Mouse (Mus musculus): ENCODE results near the gene Krtcap2. TPM values are rescaled to one million over a fixed set of nuclear protein-coding genes. Genes with fewer than 3 reads are reported as not detected.
A peak's percentile ranks its signal among the peaks of the same experiment; 100 is the strongest.

Gene Krtcap2
- polyA plus RNA-seq, 2 experiments, result 26.3 to 138 TPM

- DNase-seq (ENCODE audit: low read depth in 3 of 3, low spot score in 3 of 3) (peak in 1 of 3 experiments; percentile 58), ATAC-seq (ENCODE audit: insufficient read depth) (peak; percentile 27; the same call in 1 of the 2 replicates)
- Histone ChIP-seq H3K4me2 (ENCODE audit: low read depth) (peak overlapping the region; percentile 62), H3K9me3 (ENCODE audit: control insufficient read depth, low read length) (no peaks in the 10 kb centered on the region), H3K27ac (no peak overlapping the region), H3K27me3 (ENCODE audit: control insufficient read depth, insufficient read depth, low read length) (peaks cover 38% of the 10 kb centered on the region), H3K4me1 (replicated peaks; ENCODE audit: control insufficient read depth in 2 of 2, insufficient read depth in 2 of 2, low read length in 1 of 2) (peaks cover 0 to 5% of the 10 kb centered on the region in 2 experiments; a peak in 1 of 4 replicates), H3K4me3 (ENCODE audit: insufficient read depth in 1 of 2, low read depth in 2 of 2, low read length in 2 of 2) (peak overlapping the region in 1 of 2 experiments; percentile 43; a peak in 3 of 4 replicates), H3K9ac (replicated peaks) (no peak overlapping the region), H3K36me3 (replicated peaks; ENCODE audit: control insufficient read depth, insufficient read depth, low read depth) (no peaks in the 10 kb centered on the region)
- no peak for TF ChIP-seq CTCF (IDR thresholded peaks at IDR 0.05; ENCODE audit: low read depth)
- TF ChIP-seq EP300 (IDR thresholded peaks at IDR 0.05; ENCODE audit: low read depth), result no peak
- WGBS (ENCODE audit: insufficient replicate concordance), result 5% methylated on average over 41 of the region's 41 CpGs
Observed at GRCm38 (mm10) chr3:89227307-89228179, 18.2 kb upstream of the Krtcap2 start.

GRCm38 (mm10) chr3:89228180-89228549, 17.6 kb upstream of the Krtcap2 start:
- Histone ChIP-seq H3K27me3 (ENCODE audit: control insufficient read depth, insufficient read depth, low read length) (peaks cover 38% of the 10 kb centered on the region), H3K9ac (replicated peaks) (peak overlapping the region; percentile 4; the same call in 1 of the 2 replicates), H3K27ac (no peak overlapping the region), H3K36me3 (replicated peaks; ENCODE audit: control insufficient read depth, insufficient read depth, low read depth) (no peaks in the 10 kb centered on the region), H3K4me3 (ENCODE audit: insufficient read depth in 1 of 2, low read depth in 2 of 2, low read length in 2 of 2) (peak overlapping the region; percentile 43 to 66), H3K4me1 (replicated peaks; ENCODE audit: control insufficient read depth in 2 of 2, insufficient read depth in 2 of 2, low read length in 1 of 2) (peaks cover 0 to 5% of the 10 kb centered on the region in 2 experiments; a peak in 1 of 4 replicates), H3K4me2 (ENCODE audit: low read depth) (peak overlapping the region; percentile 62), H3K9me3 (ENCODE audit: control insufficient read depth, low read length) (no peaks in the 10 kb centered on the region)
- TF ChIP-seq CTCF (IDR thresholded peaks at IDR 0.05; ENCODE audit: low read depth), result peak; percentile 98
- TF ChIP-seq EP300 (IDR thresholded peaks at IDR 0.05; ENCODE audit: low read depth), result no peak
- WGBS (ENCODE audit: insufficient replicate concordance), result under 1% methylated on average over 20 of the region's 20 CpGs
- DNase-seq (ENCODE audit: low read depth in 3 of 3, low spot score in 3 of 3), result peak; percentile 43 to 58 (median 53)
- ATAC-seq (ENCODE audit: insufficient read depth), result peak; percentile 55; the same call in 1 of the 2 replicates

GRCm38 (mm10) chr3:89228836-89229235, 16.9 kb upstream of the Krtcap2 start, which contains the start of gene Muc1:
Gene Muc1, plus strand, starts transcription at chr3:89229057.
- Histone ChIP-seq H3K36me3 (replicated peaks; ENCODE audit: control insufficient read depth, insufficient read depth, low read depth) (no peaks in the 10 kb centered on the region), H3K9ac (replicated peaks) (peak within 1 kb of the TSS; percentile 4; the same call in 1 of the 2 replicates), H3K27me3 (ENCODE audit: control insufficient read depth, insufficient read depth, low read length) (peaks cover 38% of the 10 kb centered on the region), H3K4me1 (replicated peaks; ENCODE audit: control insufficient read depth in 2 of 2, insufficient read depth in 2 of 2, low read length in 1 of 2) (peaks cover 0 to 5% of the 10 kb centered on the region in 2 experiments; a peak in 1 of 4 replicates), H3K27ac (no peak within 1 kb of the TSS), H3K9me3 (ENCODE audit: control insufficient read depth, low read length) (no peaks in the 10 kb centered on the region), H3K4me3 (ENCODE audit: insufficient read depth in 1 of 2, low read depth in 2 of 2, low read length in 2 of 2) (peak within 1 kb of the TSS; percentile 43 to 66), H3K4me2 (ENCODE audit: low read depth) (peak within 1 kb of the TSS; percentile 62)
- 40% methylated on average over 10 of the region's 10 CpGs for WGBS (ENCODE audit: insufficient replicate concordance)
- DNase-seq (ENCODE audit: low read depth in 3 of 3, low spot score in 3 of 3) (no peak), ATAC-seq (ENCODE audit: insufficient read depth) (no peak)
- TF ChIP-seq EP300 (IDR thresholded peaks at IDR 0.05; ENCODE audit: low read depth) (no peak), CTCF (IDR thresholded peaks at IDR 0.05; ENCODE audit: low read depth) (no peak)

- 79% methylated on average over 4 of the region's 4 CpGs for WGBS (ENCODE audit: insufficient replicate concordance)
- no peak overlapping the region for H3K27ac ChIP-seq
- no peak overlapping the region for H3K4me2 ChIP-seq (ENCODE audit: low read depth)
- peaks cover 38% of the 10 kb centered on the region for H3K27me3 ChIP-seq (ENCODE audit: control insufficient read depth, insufficient read depth, low read length)
- DNase-seq (ENCODE audit: low read depth in 3 of 3, low spot score in 3 of 3) (no peak), ATAC-seq (ENCODE audit: insufficient read depth) (no peak)
- no peaks in the 10 kb centered on the region for H3K36me3 ChIP-seq (replicated peaks; ENCODE audit: control insufficient read depth, insufficient read depth, low read depth)
- no peak overlapping the region for H3K4me3 ChIP-seq (ENCODE audit: insufficient read depth in 1 of 2, low read depth in 2 of 2, low read length in 2 of 2)
- TF ChIP-seq CTCF (IDR thresholded peaks at IDR 0.05; ENCODE audit: low read depth), result no peak
- no peak for TF ChIP-seq EP300 (IDR thresholded peaks at IDR 0.05; ENCODE audit: low read depth)
- no peaks in the 10 kb centered on the region for H3K9me3 ChIP-seq (ENCODE audit: control insufficient read depth, low read length)
- H3K9ac ChIP-seq (replicated peaks), result no peak overlapping the region
- peaks cover 0 to 5% of the 10 kb centered on the region in 2 experiments; a peak in 1 of 4 replicates for H3K4me1 ChIP-seq (replicated peaks; ENCODE audit: control insufficient read depth in 2 of 2, insufficient read depth in 2 of 2, low read length in 1 of 2)
Observed at GRCm38 (mm10) chr3:89229276-89229675, 16.5 kb upstream of the Krtcap2 start.

GRCm38 (mm10) chr3:89230561-89230960, 15.2 kb upstream of the Krtcap2 start:
- DNase-seq (ENCODE audit: low read depth in 3 of 3, low spot score in 3 of 3) (no peak), ATAC-seq (ENCODE audit: insufficient read depth) (no peak)
- no peak overlapping the region for H3K27ac ChIP-seq
- no peaks in the 10 kb centered on the region for H3K36me3 ChIP-seq (replicated peaks; ENCODE audit: control insufficient read depth, insufficient read depth, low read depth)
- TF ChIP-seq CTCF (IDR thresholded peaks at IDR 0.05; ENCODE audit: low read depth) (no peak), EP300 (IDR thresholded peaks at IDR 0.05; ENCODE audit: low read depth) (no peak)
- peaks cover 0 to 5% of the 10 kb centered on the region in 2 experiments; a peak in 1 of 4 replicates for H3K4me1 ChIP-seq (replicated peaks; ENCODE audit: control insufficient read depth in 2 of 2, insufficient read depth in 2 of 2, low read length in 1 of 2)
- no peak overlapping the region for H3K9ac ChIP-seq (replicated peaks)
- H3K27me3 ChIP-seq (ENCODE audit: control insufficient read depth, insufficient read depth, low read length), result peaks cover 31% of the 10 kb centered on the region
- no peak overlapping the region for H3K4me2 ChIP-seq (ENCODE audit: low read depth)
- H3K9me3 ChIP-seq (ENCODE audit: control insufficient read depth, low read length), result no peaks in the 10 kb centered on the region
- 47% methylated on average over 2 of the region's 2 CpGs for WGBS (ENCODE audit: insufficient replicate concordance)
- no peak overlapping the region for H3K4me3 ChIP-seq (ENCODE audit: insufficient read depth in 1 of 2, low read depth in 2 of 2, low read length in 2 of 2)

All from liver, embryonic 14.5 days (tissue).